Mouse (Mus musculus): ENCODE results near the gene Aplf.
A peak's percentile ranks its signal among the peaks of the same experiment; 100 is the strongest.

DNA sequence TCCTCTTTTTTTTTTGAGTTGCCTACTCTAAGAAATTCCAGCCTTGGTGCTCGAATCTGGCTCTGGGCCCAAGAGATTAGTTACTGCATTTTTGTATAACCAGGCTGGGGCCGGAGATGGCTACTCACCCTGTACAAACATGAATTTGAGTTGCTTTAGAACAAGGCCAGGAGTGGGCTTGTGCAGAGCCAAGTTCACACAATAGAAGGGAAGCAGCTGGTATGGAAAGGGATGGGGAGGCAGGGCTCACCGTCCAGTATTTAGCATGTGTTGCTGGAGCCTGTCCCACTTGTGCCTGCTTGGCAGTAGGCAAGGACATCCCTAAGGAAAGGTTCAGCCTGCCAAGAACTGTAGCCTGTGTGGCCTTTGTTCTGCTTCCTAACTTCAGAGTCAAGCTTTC lies 50.7 kb downstream of the Aplf start:
- TF ChIP-seq POLR2A (IDR thresholded peaks at IDR 0.05; ENCODE audit: insufficient read length, low read depth) (no peak), TCF12 (IDR thresholded peaks at IDR 0.05; ENCODE audit: insufficient read depth, poor library complexity, severe bottlenecking) (no peak), POLR2AphosphoS2 (IDR thresholded peaks at IDR 0.05; ENCODE audit: insufficient read length, low read depth) (no peak), MYOG (IDR thresholded peaks at IDR 0.05; ENCODE audit: control insufficient read depth in 1 of 3, insufficient read depth in 1 of 3, insufficient read length in 2 of 3, low read depth in 2 of 3) (peak in 1 of 3 experiments; percentile 14), E2F4 (IDR thresholded peaks at IDR 0.05; ENCODE audit: insufficient read depth) (no peak)

Measured in myocyte (in vitro differentiated cells).